Mouse (Mus musculus) forebrain, postnatal 0 days (tissue): ENCODE data around the gene Kcnh3. TPM values are rescaled to one million over a fixed set of nuclear protein-coding genes. Genes with fewer than 3 reads are reported as not detected.
"Not testable (repeated sequence)": the region's sequence is repeated elsewhere in the genome, so short reads cannot be mapped to it uniquely, and the experiment has no call there.

Experiments used
- ATAC-seq: fragments of 200-750 bp; cut with Nextera tagmentation; 2 replicates; pipeline ENCODE4 v1.8.0; 2017; ENCODE audit warnings: mild to moderate bottlenecking, moderate library complexity
- DNase-seq: peaks from one replicate; pipeline ENCODE4 v3.0.0-alpha.2; 2015
- H3K27ac ChIP-seq: fragments of 300-500 bp; sonication (generic); 2 replicates; pipeline ENCODE4 v1.5.1; 2014; ENCODE audit warnings: low read depth, mild to moderate bottlenecking, antibody characterized with exemption, low read length, moderate library complexity, mixed read lengths
- H3K27me3 ChIP-seq: fragments of 300-500 bp; sonication (generic); 2 replicates; pipeline ENCODE4 v1.6.1; 2014; ENCODE audit warnings: mild to moderate bottlenecking, low read length, mixed read lengths; ENCODE audit not compliant: insufficient read depth
- H3K36me3 ChIP-seq: fragments of 300-500 bp; sonication (generic); 2 replicates; pipeline ENCODE4 v1.6.1; 2014; ENCODE audit warnings: mild to moderate bottlenecking, moderate library complexity; ENCODE audit not compliant: insufficient read depth
- H3K4me1 ChIP-seq: fragments of 300-500 bp; sonication (generic); 2 replicates; pipeline ENCODE4 v1.6.1; 2014; ENCODE audit warnings: antibody characterized with exemption; ENCODE audit not compliant: insufficient read depth
- H3K4me2 ChIP-seq: fragments of 300-500 bp; sonication (generic); 2 replicates; pipeline ENCODE4 v1.6.1; 2014; ENCODE audit warnings: low read depth, mild to moderate bottlenecking, moderate library complexity
- H3K4me3 ChIP-seq: fragments of 300-500 bp; sonication (generic); 2 replicates; pipeline ENCODE4 v1.5.1; 2014; ENCODE audit warnings: low read depth, low read length, mixed read lengths
- H3K9ac ChIP-seq: fragments of 300-500 bp; sonication (generic); 2 replicates; pipeline ENCODE4 v1.6.1; 2014; ENCODE audit warnings: mild to moderate bottlenecking
- H3K9me3 ChIP-seq: fragments of 300-500 bp; sonication (generic); 2 replicates; pipeline ENCODE4 v1.6.1; 2016; ENCODE audit warnings: low read length
- CTCF ChIP-seq: sonication (generic); IDR thresholded peaks from 2 replicates; pipeline ENCODE4 v1.5.1; 2016; ENCODE audit warnings: antibody characterized with exemption, control low read depth, low read depth
- WGBS: fragments of 180-500 bp; shearing (Covaris S2); extraction: QIAGEN DNeasy Blood & Tissue Kit; methylation state at CpG from one replicate; pipeline ENCODE4 v1.1.7; 2014; 5-methylcytosine and 5-hydroxymethylcytosine counted together
- polyA plus RNA-seq: library from polyadenylated mRNA; unstranded; fragments of >200 nt; fragmentation: Nextera tagmentation; extraction: Ambion mirVana; gene quantifications from 2 replicates; pipeline ENCODE4 v1.2.1, GENCODE M21; 2015
- total RNA-seq: library from RNA; depleted of rRNA; stranded (reverse); fragments of >200 nt; gene quantifications from 2 replicates; pipeline ENCODE4 v1.2.3, GENCODE M21; 2014

Gene Kcnh3
- total and polyA plus RNA-seq, 2 experiments from 2014 or later = 7.7 to 435 TPM

DNA sequence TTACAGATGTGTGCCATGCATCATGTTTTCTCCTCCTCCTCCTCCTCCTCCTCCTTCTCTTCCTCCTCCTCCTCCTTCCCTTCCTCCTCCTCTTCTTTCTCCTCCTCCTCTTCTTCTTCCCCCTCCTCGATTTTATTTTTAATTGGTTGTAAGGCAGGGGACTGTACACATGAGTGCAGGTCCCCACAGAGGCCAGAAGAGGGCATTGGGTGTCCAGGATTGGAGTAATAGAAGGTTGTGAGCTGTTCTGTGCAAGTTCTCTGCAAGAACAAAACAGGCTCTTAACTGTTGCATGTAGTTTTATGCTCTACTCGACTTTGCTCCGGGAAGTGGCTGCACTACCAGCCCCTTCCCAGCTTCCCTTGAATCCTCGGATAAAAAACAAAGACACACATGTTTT, 15.5 kb downstream of the Kcnh3 start:
- no peaks in the 10 kb centered on the region for H3K27me3 ChIP-seq
- H3K36me3 ChIP-seq = peaks cover 44% of the 10 kb centered on the region
- no peaks in the 10 kb centered on the region for H3K9me3 ChIP-seq
- H3K9ac ChIP-seq = no peak overlapping the region
- 75% methylated on average over 4 of the region's 4 CpGs for WGBS
- H3K4me3 ChIP-seq = no peak overlapping the region
- DNase-seq (no peak), ATAC-seq (no peak)
- no peaks in the 10 kb centered on the region for H3K4me1 ChIP-seq
- H3K27ac ChIP-seq = no peak overlapping the region
- no peak overlapping the region for H3K4me2 ChIP-seq
- peak; percentile 33 for TF ChIP-seq CTCF

DNA sequence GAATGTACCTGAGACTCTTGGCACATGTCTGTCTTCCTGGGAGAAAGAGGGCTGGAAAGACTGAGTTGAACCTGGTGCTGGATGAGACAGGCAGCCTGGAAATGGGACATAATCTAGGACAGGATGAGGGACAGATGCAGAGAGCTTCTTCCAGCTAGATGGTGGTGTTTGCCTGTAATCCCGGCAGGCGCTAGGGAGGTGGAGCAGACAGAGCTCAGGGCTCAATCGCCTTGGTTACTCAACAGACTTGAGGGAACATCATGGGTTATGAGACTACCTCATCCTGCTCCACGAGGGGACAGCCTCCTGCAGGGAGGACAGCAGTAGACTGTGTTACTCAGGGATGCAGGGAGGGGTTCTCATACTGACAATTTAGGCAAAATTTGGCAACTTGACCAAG, 16.6 kb downstream of the Kcnh3 start:
- Histone ChIP-seq H3K4me2 (no peak overlapping the region), H3K9me3 (no peaks in the 10 kb centered on the region), H3K27ac (no peak overlapping the region), H3K4me3 (no peak overlapping the region), H3K4me1 (no peaks in the 10 kb centered on the region), H3K9ac (no peak overlapping the region), H3K27me3 (no peaks in the 10 kb centered on the region), H3K36me3 (peaks cover 55% of the 10 kb centered on the region)
- no peak for TF ChIP-seq CTCF
- DNase-seq (no peak), ATAC-seq (no peak)
- WGBS = 80% methylated on average over 4 of the region's 4 CpGs

DNA sequence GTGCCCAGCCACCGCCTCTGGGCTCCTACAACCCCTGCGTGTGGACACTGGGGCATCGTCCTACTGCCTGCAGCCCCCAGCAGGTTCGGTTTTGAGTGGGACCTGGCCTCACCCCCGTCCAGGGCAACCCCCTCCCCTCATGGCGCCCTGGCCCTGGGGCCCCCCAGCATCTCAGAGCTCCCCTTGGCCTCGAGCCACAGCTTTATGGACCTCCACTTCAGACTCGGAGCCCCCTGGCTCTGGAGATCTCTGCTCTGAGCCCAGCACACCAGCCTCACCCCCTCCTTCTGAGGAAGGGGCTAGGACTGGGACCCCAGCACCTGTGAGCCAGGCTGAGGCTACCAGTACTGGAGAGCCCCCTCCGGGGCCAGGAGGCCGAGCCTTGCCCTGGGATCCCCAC, 17.4 kb downstream of the Kcnh3 start:
- no peaks in the 10 kb centered on the region for H3K4me1 ChIP-seq
- WGBS = 91% methylated on average over 10 of the region's 10 CpGs
- no peak overlapping the region for H3K4me3 ChIP-seq
- no peak for ATAC-seq
- no peaks in the 10 kb centered on the region for H3K27me3 ChIP-seq
- no peaks in the 10 kb centered on the region for H3K9me3 ChIP-seq
- no peak for DNase-seq
- no peak overlapping the region for H3K9ac ChIP-seq
- H3K36me3 ChIP-seq = peaks cover 63% of the 10 kb centered on the region
- no peak overlapping the region for H3K27ac ChIP-seq
- no peak for TF ChIP-seq CTCF
- no peak overlapping the region for H3K4me2 ChIP-seq

DNA sequence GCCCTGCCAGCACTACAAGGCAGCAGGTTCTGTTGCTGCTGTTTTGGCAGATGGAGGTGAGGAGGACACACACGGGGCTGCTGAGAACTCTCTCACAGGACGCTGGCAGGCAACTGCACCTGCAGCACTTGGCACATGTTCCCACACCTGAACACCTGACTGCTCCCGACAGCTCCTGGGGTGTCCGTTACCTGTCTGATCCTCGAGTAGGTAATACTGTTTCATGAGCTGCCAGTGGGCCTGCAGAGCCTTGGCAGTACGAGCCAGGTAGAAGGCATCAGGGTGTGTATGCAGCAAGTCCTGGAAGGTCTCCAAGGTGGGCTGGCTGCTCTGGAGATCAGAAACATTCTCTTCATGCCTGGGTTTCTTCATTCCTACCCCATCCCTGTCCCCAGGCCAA, 22.1 kb downstream of the Kcnh3 start:
- DNase-seq, H3K27me3 ChIP-seq, ATAC-seq, H3K4me2 ChIP-seq, H3K4me3 ChIP-seq, H3K27ac ChIP-seq, H3K9me3 ChIP-seq, H3K4me1 ChIP-seq, H3K9ac ChIP-seq: not testable (repeated sequence)
- 84% methylated on average over 6 of the region's 6 CpGs for WGBS
- H3K36me3 ChIP-seq = peaks cover 67% of the 10 kb centered on the region

DNA sequence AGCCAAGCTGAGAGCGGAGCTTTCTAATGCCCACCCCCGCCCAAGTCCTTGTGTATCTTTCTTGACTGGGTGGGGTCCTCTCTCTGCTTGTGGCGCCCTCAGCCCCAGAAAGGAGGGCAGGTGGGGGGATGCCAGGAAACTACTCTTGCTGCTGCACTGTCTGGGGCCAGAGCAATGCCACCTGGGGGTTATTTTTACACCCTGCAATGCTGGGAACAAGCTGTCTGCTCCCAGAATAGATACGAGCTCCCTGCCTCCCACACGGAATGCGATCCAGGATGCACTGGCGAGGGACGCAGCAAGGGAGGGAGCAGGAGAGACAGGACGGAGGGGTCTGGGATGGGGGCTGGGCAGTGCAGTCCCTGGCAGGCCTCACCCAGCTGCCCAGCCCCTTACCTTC, 24.3 kb downstream of the Kcnh3 start:
- Histone ChIP-seq H3K9me3 (no peaks in the 10 kb centered on the region), H3K4me1 (peaks cover 9% of the 10 kb centered on the region), H3K9ac (no peak overlapping the region), H3K36me3 (peaks cover 49% of the 10 kb centered on the region), H3K4me2 (no peak overlapping the region), H3K4me3 (no peak overlapping the region), H3K27ac (no peak overlapping the region), H3K27me3 (no peaks in the 10 kb centered on the region)
- ATAC-seq = no peak
- DNase-seq = peak; percentile 19
- WGBS = 79% methylated on average over 9 of the region's 9 CpGs
- no peak for TF ChIP-seq CTCF

DNA sequence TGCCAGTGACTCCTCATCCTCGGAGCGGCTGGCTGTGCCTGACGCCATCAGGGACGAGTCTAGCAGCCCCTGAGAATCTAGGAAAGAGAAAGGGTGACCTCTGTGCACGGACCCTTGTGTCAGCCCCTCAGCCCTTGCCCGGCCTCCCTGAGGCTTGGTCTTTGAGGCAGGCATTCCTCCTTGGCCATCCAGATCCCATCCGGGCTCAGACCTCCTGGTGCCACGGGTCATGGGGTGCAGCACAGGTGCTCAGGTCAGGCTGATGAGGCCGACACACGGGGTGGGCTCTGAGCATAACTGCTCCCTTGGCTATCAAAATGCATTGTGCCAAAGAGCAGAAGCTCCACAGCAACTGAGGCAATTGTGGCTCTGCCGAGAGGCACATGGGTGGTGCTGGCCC, 25.3 kb downstream of the Kcnh3 start:
- no peak for TF ChIP-seq CTCF
- 94% methylated on average over 11 of the region's 11 CpGs for WGBS
- ATAC-seq = no peak
- no peaks in the 10 kb centered on the region for H3K27me3 ChIP-seq
- peaks cover 40% of the 10 kb centered on the region for H3K36me3 ChIP-seq
- H3K4me2 ChIP-seq = no peak overlapping the region
- peaks cover 9% of the 10 kb centered on the region for H3K4me1 ChIP-seq
- H3K4me3 ChIP-seq = no peak overlapping the region
- no peak for DNase-seq
- H3K9me3 ChIP-seq = no peaks in the 10 kb centered on the region
- H3K9ac ChIP-seq = no peak overlapping the region
- no peak overlapping the region for H3K27ac ChIP-seq

DNA sequence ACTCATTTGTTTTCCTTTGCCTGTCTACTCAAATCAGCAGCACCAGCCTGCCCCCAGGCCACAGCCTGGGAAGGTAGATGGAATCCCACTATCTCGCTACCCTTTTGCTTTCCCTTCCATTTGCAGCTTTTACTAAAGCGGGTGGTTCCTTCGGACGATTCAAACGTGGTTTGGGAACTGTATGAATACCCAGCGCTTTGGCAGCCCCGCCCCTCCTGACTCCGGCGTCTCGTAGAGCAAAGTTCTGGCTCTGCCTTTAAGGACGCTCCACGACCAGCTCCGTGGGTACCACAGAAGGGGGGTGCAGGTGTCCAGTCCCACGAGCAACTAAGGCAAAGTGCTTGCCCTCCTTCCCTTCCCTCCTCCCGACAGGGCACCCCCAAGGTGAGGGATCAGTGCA, 26.4 kb downstream of the Kcnh3 start:
- not testable (repeated sequence) for H3K4me1 ChIP-seq, H3K9me3 ChIP-seq, H3K27me3 ChIP-seq, H3K27ac ChIP-seq, DNase-seq, ATAC-seq
- WGBS = under 1% methylated on average over 14 of the region's 15 CpGs
- peak overlapping the region; percentile 76 for H3K9ac ChIP-seq
- H3K4me2 ChIP-seq = peak overlapping the region; percentile 69
- peak overlapping the region; percentile 68 for H3K4me3 ChIP-seq
- peaks cover 29% of the 10 kb centered on the region for H3K36me3 ChIP-seq
